Mouse (Mus musculus): ENCODE measurements around the gene Gm10842.

DNA sequence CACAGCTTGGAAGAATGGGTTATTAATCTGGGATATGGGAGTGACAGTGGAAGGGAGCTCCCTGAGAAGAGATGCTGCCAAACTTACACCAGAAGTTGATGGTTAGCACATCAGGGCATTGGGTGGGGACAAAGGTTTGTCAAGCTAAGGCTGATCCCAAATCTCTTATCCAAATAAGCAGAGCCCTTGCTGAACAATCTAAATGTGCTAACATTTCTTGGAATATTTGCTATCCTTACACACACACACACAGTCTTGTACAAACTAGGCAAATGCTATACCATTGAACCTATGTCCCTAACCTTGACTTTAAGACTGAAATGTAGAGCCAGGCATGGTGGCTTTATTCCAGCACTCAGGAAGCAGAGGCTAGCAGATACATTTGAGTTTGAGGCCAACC, 3.1 kb upstream of the Gm10842 start:
- no peak for TF ChIP-seq CTCF (conservative IDR thresholded peaks at IDR 0.05; ENCODE audit: low read length)
- no peak for TF ChIP-seq NANOG (IDR thresholded peaks at IDR 0.05; ENCODE audit: borderline replicate concordance, low read length)
